8 mouse cellular contexts compared by ENCODE assay signal in the genomic region with DNA sequence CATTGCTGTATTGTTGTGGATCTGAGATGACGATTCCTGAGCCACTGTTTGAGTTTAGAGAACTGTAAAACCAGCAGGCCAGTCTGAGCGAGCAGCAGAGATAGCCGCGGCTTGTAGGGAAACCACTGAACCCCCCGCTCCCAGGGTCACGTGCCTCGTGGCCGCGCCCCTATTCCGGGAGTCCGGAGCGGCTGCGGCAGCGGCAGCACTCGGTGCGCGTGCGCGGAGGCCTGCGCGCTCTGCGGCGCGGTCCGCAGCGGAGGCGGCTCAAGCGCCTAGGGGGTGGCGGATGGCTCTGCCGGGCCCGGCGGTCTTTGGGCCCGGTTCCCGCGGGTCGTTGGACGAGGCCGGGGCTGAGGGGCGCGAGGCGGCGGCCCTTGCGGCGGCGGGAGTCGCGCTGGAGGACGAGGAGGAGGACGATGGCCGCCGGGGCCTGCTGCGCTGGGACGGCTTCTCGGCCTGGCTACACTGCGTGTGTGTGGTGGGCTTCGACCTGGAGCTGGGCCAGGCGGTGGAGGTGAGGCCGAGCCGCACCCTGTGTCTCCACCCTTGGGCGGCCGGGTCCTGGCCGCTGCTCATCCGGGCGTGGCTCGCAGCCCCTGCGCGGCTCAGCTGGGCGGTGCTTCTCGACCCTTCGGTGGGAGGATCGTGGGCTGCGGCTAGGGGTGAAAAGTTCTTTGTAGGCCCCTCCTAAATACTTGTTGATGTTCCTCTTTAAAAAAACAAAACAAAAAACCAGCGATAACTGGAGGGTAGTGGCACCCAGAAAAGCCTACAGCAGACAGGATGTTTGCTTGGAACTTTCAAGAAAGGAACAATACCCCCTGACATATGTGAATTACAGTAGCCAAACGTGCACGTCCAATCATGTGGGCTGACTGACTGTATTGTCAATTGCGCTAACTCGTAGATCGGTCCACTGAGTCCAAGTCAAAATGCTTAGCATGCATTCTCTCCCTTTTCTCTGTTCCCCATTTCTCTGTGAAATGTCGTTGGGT. TPM values are rescaled to one million over a fixed set of nuclear protein-coding genes. Genes with fewer than 3 reads are reported as not detected.
A peak's percentile ranks its signal among the peaks of the same experiment; 100 is the strongest.
DNase-seq lines count a peak whose midpoint lies in the region; ATAC-seq lines count a peak whose summit lies in the region.

No protein-coding gene starts in this region.

- H3K9me3 ChIP-seq in hindbrain, embryonic 14.5 days (ENCODE audit: control insufficient read depth, low read length): no peaks in the 10 kb centered on the region

- peak overlapping the region; percentile 99 for H3K9ac ChIP-seq in hindbrain, embryonic 14.5 days

- DNase-seq in NIH3T3 (ENCODE audit: low read depth): peak; percentile 94
- DNase-seq in cerebellum, postnatal 10 days: peak; percentile 92 to 95
- peak; percentile 67 to 68 for DNase-seq in frontal cortex, postnatal 14 days (ENCODE audit: low spot score in 2 of 2)
- DNase-seq in hindbrain, embryonic 14.5 days (ENCODE audit: low spot score): peak; percentile 91
- DNase-seq in layer of hippocampus, postnatal 36 days: peak; percentile 86
- peak; percentile 93 for DNase-seq in lung, postnatal 36 days
- DNase-seq in retina, postnatal 1 day: peak; percentile 94
- DNase-seq in urinary bladder, adult 18-20 months (ENCODE audit: low spot score in 2 of 2): peak; percentile 80 to 87

- H3K4me1 ChIP-seq in hindbrain, embryonic 14.5 days (replicated peaks; ENCODE audit: control insufficient read depth, insufficient read depth, low read length): peaks cover 13% of the 10 kb centered on the region; the same call in 1 of the 2 replicates

- no peaks in the 10 kb centered on the region for H3K36me3 ChIP-seq in hindbrain, embryonic 14.5 days (replicated peaks; ENCODE audit: control insufficient read depth, insufficient read depth)

- peak; percentile 95 for ATAC-seq in hindbrain, embryonic 14.5 days (ENCODE audit: low FRiP score)

- WGBS in hindbrain, embryonic 14.5 days: under 1% methylated on average over 74 of the region's 79 CpGs

- H3K27me3 ChIP-seq in hindbrain, embryonic 14.5 days (ENCODE audit: control insufficient read depth, insufficient read depth, low read length): no peaks in the 10 kb centered on the region

- H3K4me2 ChIP-seq in hindbrain, embryonic 14.5 days (replicated peaks): peak overlapping the region; percentile 93

- H3K27ac ChIP-seq in hindbrain, embryonic 14.5 days: peak overlapping the region; percentile 94

- peak overlapping the region; percentile 99 for H3K4me3 ChIP-seq in hindbrain, embryonic 14.5 days (replicated peaks; ENCODE audit: low read length)

RNA-seq across cellular contexts. Expression of a gene that starts 6.0 kb away (rescaled TPM):
- polyA plus RNA-seq in hindbrain, embryonic 14.5 days (2014; fragmentation: Nextera tagmentation; extraction: Ambion mirVana): 19.7 and 21.3 TPM in 2 replicates
- total RNA-seq in layer of hippocampus, postnatal 36 days (2021): 10 to 100 TPM; 30.6 to 31.2 TPM

RNA-seq across cellular contexts. Expression of a gene that starts 44.9 kb away (rescaled TPM):
- polyA plus RNA-seq in hindbrain, embryonic 14.5 days (2014; fragmentation: Nextera tagmentation; extraction: Ambion mirVana): 19.6 and 19.8 TPM in 2 replicates
- 100 to 1,000 TPM in 1 of 2 experiments, 10 to 100 TPM in 1; 99.2 to 104 TPM for total RNA-seq in layer of hippocampus, postnatal 36 days (2021)

RNA-seq across cellular contexts. Expression of a gene that starts 58.2 kb away (rescaled TPM):
- 549 and 555 TPM in 2 replicates for polyA plus RNA-seq in hindbrain, embryonic 14.5 days (2014; fragmentation: Nextera tagmentation; extraction: Ambion mirVana)
- 100 to 1,000 TPM; 125 to 128 TPM for total RNA-seq in layer of hippocampus, postnatal 36 days (2021)

Comparison
In these comparisons a context has a peak if more than half of its experiments do, and no peak if none do; other contexts are left out.
1. Peak in every context shown above with its lines: DNase-seq, ATAC-seq, H3K4me3 ChIP-seq and H3K27ac ChIP-seq.